Mouse (Mus musculus) embryonic facial prominence, embryonic 12.5 days (tissue): ENCODE measurements around the gene Senp2. TPM values are rescaled to one million over a fixed set of nuclear protein-coding genes. Genes with fewer than 3 reads are reported as not detected.

ENCODE experiments used
- ATAC-seq: fragments of 200-750 bp; cut with Nextera tagmentation; 2 replicates; pipeline ENCODE4 v1.8.0; 2017; ENCODE audit not compliant: insufficient number of reproducible peaks, insufficient read depth, low FRiP score, low TSS enrichment
- H3K27ac ChIP-seq: fragments of 300-500 bp; sonication (generic); 2 replicates; pipeline ENCODE4 v1.5.1; 2016; ENCODE audit warnings: mild to moderate bottlenecking
- H3K27me3 ChIP-seq: fragments of 300-500 bp; sonication (generic); 2 replicates; pipeline ENCODE4 v1.6.1; 2016; ENCODE audit warnings: mild to moderate bottlenecking, moderate library complexity
- H3K36me3 ChIP-seq: fragments of 300-500 bp; sonication (generic); 2 replicates; pipeline ENCODE4 v1.6.1; 2016; ENCODE audit warnings: mild to moderate bottlenecking
- H3K4me1 ChIP-seq: fragments of 300-500 bp; sonication (generic); 2 replicates; pipeline ENCODE4 v1.6.1; 2016
- H3K4me2 ChIP-seq: fragments of 300-500 bp; sonication (generic); replicated peaks from 2 replicates; pipeline ENCODE4 v1.6.1; 2016; ENCODE audit warnings: mild to moderate bottlenecking, moderate library complexity
- H3K4me3 ChIP-seq: fragments of 300-500 bp; sonication (generic); 2 replicates; pipeline ENCODE4 v1.5.1; 2016; ENCODE audit warnings: mild to moderate bottlenecking
- H3K9ac ChIP-seq: fragments of 300-500 bp; sonication (generic); 2 replicates; pipeline ENCODE4 v1.6.1; 2016; ENCODE audit warnings: mild to moderate bottlenecking, moderate library complexity
- H3K9me3 ChIP-seq: fragments of 300-500 bp; sonication (generic); 2 replicates; pipeline ENCODE4 v1.6.1; 2016; ENCODE audit warnings: mild to moderate bottlenecking, moderate library complexity
- WGBS: fragments of 180-500 bp; shearing (Covaris S2); methylation state at CpG from one replicate; pipeline ENCODE4 v1.1.7; 2016; 5-methylcytosine and 5-hydroxymethylcytosine counted together
- polyA plus RNA-seq: library from polyadenylated mRNA; unstranded; fragments of >200 nt; fragmentation: Nextera tagmentation; extraction: Ambion mirVana; gene quantifications from 2 replicates; pipeline ENCODE4 v1.2.1, GENCODE M21; 2016

Gene Senp2
- polyA plus RNA-seq, 1 experiment from 2014 or later = 68.3 TPM

GRCm38 (mm10) chr16:22038554-22038953 lies 29.3 kb downstream of the Senp2 start:
- no peaks in the 10 kb centered on the region for H3K4me1 ChIP-seq

DNA sequence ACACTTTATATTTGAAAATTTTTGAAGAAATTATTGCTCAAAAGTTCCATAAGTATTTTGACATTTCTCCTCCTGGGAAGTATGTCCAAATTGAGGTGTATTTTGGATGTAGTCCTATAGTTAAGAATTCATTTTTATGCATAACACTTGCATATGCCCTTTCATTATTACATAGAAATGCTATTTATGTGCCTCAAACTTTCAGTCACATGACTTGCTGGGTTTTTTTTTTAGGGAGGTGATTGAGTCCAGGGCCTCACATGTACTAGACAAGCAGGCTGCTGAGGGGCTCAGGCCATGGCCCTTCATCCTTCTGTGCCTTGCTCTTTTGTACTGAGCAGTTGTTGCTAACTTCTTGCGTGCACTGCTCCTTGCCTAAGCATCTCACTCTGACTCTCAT lies 30.7 kb downstream of the Senp2 start:
- no peaks in the 10 kb centered on the region for H3K9me3 ChIP-seq
- H3K9ac ChIP-seq = no peak overlapping the region
- H3K36me3 ChIP-seq = peaks cover 59% of the 10 kb centered on the region
- 89% methylated on average over 1 of the region's 1 CpGs for WGBS
- no peak overlapping the region for H3K4me2 ChIP-seq
- no peaks in the 10 kb centered on the region for H3K4me1 ChIP-seq
- no peak overlapping the region for H3K27ac ChIP-seq
- H3K4me3 ChIP-seq = no peak overlapping the region
- no peak for ATAC-seq
- H3K27me3 ChIP-seq = no peaks in the 10 kb centered on the region

More at GRCm38 (mm10) chr16:22038554-22038953, 29.3 kb downstream of the Senp2 start:
- Histone ChIP-seq H3K36me3 (peaks cover 46% of the 10 kb centered on the region), H3K9ac (no peak overlapping the region), H3K4me2 (no peak overlapping the region), H3K27me3 (no peaks in the 10 kb centered on the region), H3K4me3 (no peak overlapping the region), H3K9me3 (no peaks in the 10 kb centered on the region), H3K27ac (no peak overlapping the region)
- ATAC-seq = no peak
- 84% methylated on average over 10 of the region's 10 CpGs for WGBS

DNA sequence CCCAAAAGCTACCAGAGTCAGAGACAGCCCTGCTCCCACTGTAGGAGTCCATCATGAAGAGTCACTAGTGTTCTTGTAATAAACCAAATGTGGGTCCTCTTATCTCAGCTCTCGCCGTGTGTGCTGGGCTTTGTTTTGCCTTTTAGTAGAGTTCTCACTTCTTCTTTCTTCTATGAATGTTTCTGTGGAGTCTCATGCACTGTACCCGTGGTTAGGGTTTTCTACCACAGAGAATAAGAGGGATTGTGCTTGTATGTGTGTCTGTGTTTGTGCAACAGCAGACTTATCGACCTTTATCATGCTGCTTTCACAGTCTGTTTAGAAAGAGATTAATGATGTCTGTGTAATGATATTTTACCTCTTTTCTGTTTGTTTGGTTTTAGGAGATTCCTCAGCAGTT lies 34.5 kb downstream of the Senp2 start:
- no peak overlapping the region for H3K27ac ChIP-seq
- H3K4me2 ChIP-seq = no peak overlapping the region
- H3K27me3 ChIP-seq = no peaks in the 10 kb centered on the region
- no peak overlapping the region for H3K9ac ChIP-seq
- 90% methylated on average over 4 of the region's 4 CpGs for WGBS
- ATAC-seq = no peak
- no peak overlapping the region for H3K4me3 ChIP-seq
- H3K4me1 ChIP-seq = no peaks in the 10 kb centered on the region
- H3K9me3 ChIP-seq = no peaks in the 10 kb centered on the region
- H3K36me3 ChIP-seq = peaks cover 60% of the 10 kb centered on the region

- no peak for ATAC-seq
- Histone ChIP-seq H3K9ac (no peak overlapping the region), H3K4me1 (no peaks in the 10 kb centered on the region), H3K27me3 (no peaks in the 10 kb centered on the region), H3K27ac (no peak overlapping the region), H3K4me2 (no peak overlapping the region), H3K4me3 (no peak overlapping the region), H3K9me3 (no peaks in the 10 kb centered on the region), H3K36me3 (peaks cover 49% of the 10 kb centered on the region)
- 94% methylated on average over 3 of the region's 3 CpGs for WGBS
These were observed 36.6 kb downstream of the Senp2 start for GRCm38 (mm10) chr16:22045930-22046329.

GRCm38 (mm10) chr16:22046739-22047366 lies 37.6 kb downstream of the Senp2 start:
- no peak overlapping the region for H3K4me3 ChIP-seq
- H3K9me3 ChIP-seq = no peaks in the 10 kb centered on the region
- H3K27me3 ChIP-seq = no peaks in the 10 kb centered on the region
- no peak for ATAC-seq
- no peaks in the 10 kb centered on the region for H3K4me1 ChIP-seq
- H3K4me2 ChIP-seq = no peak overlapping the region
- WGBS = 94% methylated on average over 10 of the region's 10 CpGs
- H3K9ac ChIP-seq = no peak overlapping the region
- no peak overlapping the region for H3K27ac ChIP-seq
- H3K36me3 ChIP-seq = peaks cover 41% of the 10 kb centered on the region

DNA sequence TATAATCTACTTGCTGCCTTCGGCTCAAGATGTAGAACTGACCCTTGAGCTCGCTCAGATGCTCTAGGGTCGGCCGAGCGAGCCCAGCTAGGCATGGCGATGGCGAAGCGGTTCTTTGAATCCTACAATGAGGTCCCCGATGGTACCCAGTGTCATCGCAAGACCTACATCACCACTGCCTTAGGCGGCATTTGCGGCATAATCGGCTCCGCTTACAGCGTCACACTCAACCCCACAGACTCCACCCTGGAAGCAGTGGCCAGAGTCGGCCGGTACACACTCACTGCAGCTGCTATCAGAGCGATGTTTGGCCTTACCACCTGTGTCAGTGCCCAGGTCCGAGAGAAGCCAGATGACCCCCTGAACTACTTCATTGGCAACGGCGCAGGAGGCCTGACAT lies 44.1 kb downstream of the Senp2 start:
- Histone ChIP-seq H3K4me3 (no peak overlapping the region), H3K27ac (no peak overlapping the region), H3K9me3 (no peaks in the 10 kb centered on the region), H3K36me3 (peaks cover 10% of the 10 kb centered on the region), H3K4me1 (no peaks in the 10 kb centered on the region), H3K4me2 (no peak overlapping the region), H3K27me3 (no peaks in the 10 kb centered on the region), H3K9ac (no peak overlapping the region)
- no peak for ATAC-seq
- 93% methylated on average over 21 of the region's 21 CpGs for WGBS

DNA sequence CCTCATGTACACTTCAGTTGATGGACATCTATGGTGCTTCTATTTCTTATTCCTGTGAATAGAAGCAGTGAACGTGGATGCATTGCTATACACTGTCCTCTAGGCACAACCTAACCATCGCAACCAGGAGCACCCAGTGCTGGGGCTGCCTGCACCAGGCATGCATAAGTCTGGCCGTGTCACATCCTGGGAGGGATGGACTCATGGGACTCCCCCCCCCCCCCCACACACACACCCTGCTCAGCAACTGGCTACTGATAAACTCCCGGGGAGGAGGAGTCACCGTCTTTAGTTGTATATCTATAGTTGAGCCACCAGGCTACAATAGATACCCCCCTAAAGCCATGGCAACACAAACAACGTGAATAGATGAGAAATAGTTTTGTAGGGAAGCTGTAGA lies 48.2 kb downstream of the Senp2 start:
- H3K27ac ChIP-seq = no peak overlapping the region
- H3K4me1 ChIP-seq = no peaks in the 10 kb centered on the region
- H3K4me2 ChIP-seq = no peak overlapping the region
- H3K9ac ChIP-seq = no peak overlapping the region
- ATAC-seq = peak; percentile 43
- 86% methylated on average over 6 of the region's 6 CpGs for WGBS
- H3K9me3 ChIP-seq = no peaks in the 10 kb centered on the region
- H3K36me3 ChIP-seq = peaks cover 42% of the 10 kb centered on the region
- H3K4me3 ChIP-seq = no peak overlapping the region
- no peaks in the 10 kb centered on the region for H3K27me3 ChIP-seq

DNA sequence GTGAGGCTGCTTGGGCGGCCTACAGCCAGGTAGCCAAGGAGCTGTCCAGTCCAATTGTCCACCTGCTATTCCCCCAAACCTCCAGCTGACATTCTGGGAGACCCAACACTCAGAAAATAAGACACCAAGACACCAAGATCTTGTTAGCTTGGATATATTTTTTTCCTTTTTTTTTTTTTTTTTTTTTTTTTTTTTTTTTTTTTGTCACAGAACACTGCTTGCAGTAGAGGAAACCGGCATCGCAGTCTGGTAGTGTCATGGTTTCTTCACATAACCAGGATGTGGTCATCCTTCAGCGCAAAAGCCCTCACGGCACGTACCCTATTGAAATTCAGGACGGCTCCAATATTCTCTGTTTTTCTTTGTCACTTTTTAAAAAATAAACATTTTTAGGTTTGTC lies 49.6 kb downstream of the Senp2 start:
- H3K27me3 ChIP-seq = no peaks in the 10 kb centered on the region
- no peak overlapping the region for H3K4me3 ChIP-seq
- H3K9me3 ChIP-seq = no peaks in the 10 kb centered on the region
- H3K9ac ChIP-seq = no peak overlapping the region
- WGBS = 94% methylated on average over 7 of the region's 7 CpGs
- H3K4me1 ChIP-seq = no peaks in the 10 kb centered on the region
- ATAC-seq = no peak
- H3K4me2 ChIP-seq = no peak overlapping the region
- no peak overlapping the region for H3K27ac ChIP-seq
- peaks cover 50% of the 10 kb centered on the region for H3K36me3 ChIP-seq

GRCm38 (mm10) chr16:22060416-22060815 lies 51.1 kb downstream of the Senp2 start:
- peaks cover 63% of the 10 kb centered on the region for H3K36me3 ChIP-seq
- WGBS = 93% methylated on average over 10 of the region's 10 CpGs

GRCm38 (mm10) chr16:22061555-22062160 lies 52.4 kb downstream of the Senp2 start:
- Histone ChIP-seq H3K4me1 (no peaks in the 10 kb centered on the region), H3K4me3 (no peak overlapping the region), H3K4me2 (no peak overlapping the region), H3K36me3 (peaks cover 75% of the 10 kb centered on the region), H3K9me3 (no peaks in the 10 kb centered on the region), H3K27ac (no peak overlapping the region), H3K27me3 (no peaks in the 10 kb centered on the region), H3K9ac (no peak overlapping the region)
- 84% methylated on average over 14 of the region's 14 CpGs for WGBS
- 0 out of 2 replicates have a peak, but pooled peaks have one; percentile 26 for ATAC-seq

More at GRCm38 (mm10) chr16:22060416-22060815, 51.1 kb downstream of the Senp2 start:
- ATAC-seq = no peak
- no peak overlapping the region for H3K4me3 ChIP-seq
- H3K9ac ChIP-seq = no peak overlapping the region
- no peaks in the 10 kb centered on the region for H3K4me1 ChIP-seq
- no peak overlapping the region for H3K4me2 ChIP-seq
- no peak overlapping the region for H3K27ac ChIP-seq
- no peaks in the 10 kb centered on the region for H3K27me3 ChIP-seq
- H3K9me3 ChIP-seq = no peaks in the 10 kb centered on the region

DNA sequence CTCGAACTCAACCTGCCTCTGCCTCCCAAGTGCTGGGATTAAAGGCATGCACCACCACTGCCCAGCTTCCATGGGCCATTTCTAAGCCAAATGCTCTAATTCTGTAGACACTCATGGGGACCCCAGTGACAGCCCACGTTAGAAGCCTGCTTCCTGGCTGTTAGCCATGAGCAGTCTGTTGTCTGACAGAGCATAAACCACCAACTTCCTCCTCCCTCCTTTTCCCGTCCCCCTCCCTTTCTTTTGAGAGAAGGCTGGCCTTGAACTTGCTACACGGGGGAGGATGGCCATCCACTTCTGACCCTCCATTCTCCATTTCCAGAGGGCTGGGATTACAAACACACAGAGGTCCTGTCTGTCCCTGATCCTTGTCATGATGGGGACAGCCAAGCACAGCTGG lies 53.0 kb downstream of the Senp2 start:
- 72% methylated on average over 4 of the region's 4 CpGs for WGBS

GRCm38 (mm10) chr16:22065536-22065935 lies 56.3 kb downstream of the Senp2 start:
- Histone ChIP-seq H3K9me3 (no peaks in the 10 kb centered on the region), H3K4me2 (no peak overlapping the region), H3K27me3 (no peaks in the 10 kb centered on the region), H3K4me3 (no peak overlapping the region), H3K27ac (no peak overlapping the region), H3K9ac (no peak overlapping the region), H3K36me3 (peaks cover 97% of the 10 kb centered on the region), H3K4me1 (no peaks in the 10 kb centered on the region)
- no peak for ATAC-seq

More for the DNA sequence above, 53.0 kb downstream of the Senp2 start:
- H3K27ac ChIP-seq = no peak overlapping the region
- H3K9ac ChIP-seq = no peak overlapping the region
- no peaks in the 10 kb centered on the region for H3K4me1 ChIP-seq
- ATAC-seq = no peak
- peaks cover 81% of the 10 kb centered on the region for H3K36me3 ChIP-seq
- no peak overlapping the region for H3K4me3 ChIP-seq
- no peaks in the 10 kb centered on the region for H3K9me3 ChIP-seq
- H3K27me3 ChIP-seq = no peaks in the 10 kb centered on the region
- no peak overlapping the region for H3K4me2 ChIP-seq
